Mouse (Mus musculus): ENCODE results near the gene Cttnbp2.

GRCm38 (mm10) chr6:18401066-18401674 lies 113.5 kb downstream of the Cttnbp2 start:
- TF ChIP-seq CTCF (conservative IDR thresholded peaks at IDR 0.05; ENCODE audit: insufficient read depth, insufficient read length, low read depth, low read length) (no peak), POLR2A (IDR thresholded peaks at IDR 0.05; ENCODE audit: low read depth, low read length) (no peak)

All from kidney, adult 2 months (tissue).